9 mouse cellular contexts compared by ENCODE assay signal in the genomic region with DNA sequence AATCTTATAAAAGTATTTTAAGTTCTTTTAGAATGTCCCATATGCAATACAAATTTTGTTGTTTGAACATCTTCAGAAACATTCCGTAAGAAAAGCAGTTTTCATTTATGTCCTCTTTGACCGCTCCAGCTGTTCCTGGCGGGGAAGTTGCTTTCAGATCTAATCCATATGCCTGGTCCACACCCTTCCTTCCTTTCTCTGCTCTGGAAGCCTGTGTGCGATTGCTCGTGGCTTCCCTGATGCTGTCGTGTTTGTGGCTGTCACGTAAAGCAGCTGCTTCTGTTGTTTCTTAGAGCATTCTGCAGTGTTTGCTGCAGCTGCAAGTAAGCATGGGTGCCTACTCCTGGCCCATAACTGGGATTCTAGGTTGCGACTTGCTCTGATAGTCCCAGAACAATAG. TPM values are rescaled to one million over a fixed set of nuclear protein-coding genes. Genes with fewer than 3 reads are reported as not detected.
DNase-seq lines count a peak whose midpoint lies in the region; ATAC-seq and TF ChIP-seq lines count a peak whose summit lies in the region.
"Had no signal": no experiment of that assay in that cellular context is flagged by ENCODE, and none has a peak within 500 bp of the region (broad histone marks: within the 10 kb centered on the region; RNA-seq: fewer than 3 reads in every experiment).

No protein-coding gene starts in this region.

- peaks cover 11% of the 10 kb centered on the region; the same call in 1 of the 2 replicates for H3K36me3 ChIP-seq in ES-Bruce4 (ENCODE audit: control insufficient read depth, insufficient read depth, low read length, poor library complexity, severe bottlenecking)
- peaks cover 59% of the 10 kb centered on the region for H3K36me3 ChIP-seq in liver, embryonic 15.5 days (replicated peaks)

- H3K4me2 ChIP-seq in liver, embryonic 15.5 days = peak overlapping the region; percentile 66

- 27% methylated on average over 8 of the region's 8 CpGs for WGBS in liver, embryonic 15.5 days (ENCODE audit: insufficient replicate concordance)

- H3K4me3 ChIP-seq in ES-Bruce4 (ENCODE audit: low read depth, low read length) = no peak overlapping the region
- no peak overlapping the region for H3K4me3 ChIP-seq in liver, embryonic 15.5 days (replicated peaks)

- H3K9me3 ChIP-seq in ES-Bruce4 (replicated peaks; ENCODE audit: control insufficient read depth, insufficient read depth, low read length, poor library complexity, severe bottlenecking) = no peaks in the 10 kb centered on the region
- H3K9me3 ChIP-seq in liver, embryonic 15.5 days (replicated peaks) = no peaks in the 10 kb centered on the region
- H3K9me3 ChIP-seq: G1E had no signal

- no peak for TF ChIP-seq POLR2A in ES-Bruce4 (IDR thresholded peaks at IDR 0.05; ENCODE audit: insufficient read depth, low read length)

- DNase-seq in heart, adult 11 months = peak; percentile 98
- DNase-seq in kidney, adult 11 months = peak; percentile 14
- DNase-seq in retina, postnatal 1 day = no peak
- DNase-seq in left cerebral cortex, adult 9 months (ENCODE audit: low spot score in 2 of 2) = no peak
- DNase-seq in cerebellum, adult 11-12 months = no peak
- DNase-seq in left cerebral cortex, adult 18-20 months (ENCODE audit: low spot score in 2 of 2) = no peak

- peak overlapping the region; percentile 36; the same call in 1 of the 2 replicates for H3K27ac ChIP-seq in ES-Bruce4 (ENCODE audit: insufficient read depth, low read length)
- peak overlapping the region; percentile 78 for H3K27ac ChIP-seq in liver, embryonic 15.5 days (replicated peaks)

- no peak overlapping the region for H3K9ac ChIP-seq in ES-Bruce4 (ENCODE audit: low read depth, poor library complexity, severe bottlenecking)
- no peak overlapping the region for H3K9ac ChIP-seq in liver, embryonic 15.5 days

- no peak for ATAC-seq in liver, embryonic 15.5 days (ENCODE audit: insufficient read depth)

- 0 out of 2 replicates have a peak, but pooled peaks have one; percentile 12 for TF ChIP-seq EP300 in ES-Bruce4 (IDR thresholded peaks at IDR 0.05; ENCODE audit: insufficient read depth, low read depth, low read length)

- no peaks in the 10 kb centered on the region for H3K27me3 ChIP-seq in ES-Bruce4 (ENCODE audit: control insufficient read depth, insufficient read depth, low read length, poor library complexity, severe bottlenecking)
- no peaks in the 10 kb centered on the region for H3K27me3 ChIP-seq in liver, embryonic 15.5 days

- TF ChIP-seq CTCF in ES-Bruce4 (IDR thresholded peaks at IDR 0.05; ENCODE audit: low read depth, low read length) = no peak

- peaks cover 10% of the 10 kb centered on the region for H3K4me1 ChIP-seq in ES-Bruce4 (ENCODE audit: control insufficient read depth, insufficient read depth, low read length)
- peaks cover 40% of the 10 kb centered on the region for H3K4me1 ChIP-seq in liver, embryonic 15.5 days (replicated peaks)

RNA-seq across cellular contexts. Expression of a gene that starts 32.4 kb away (rescaled TPM):
- polyA plus RNA-seq in ES-Bruce4 (2011; ENCODE audit: insufficient read depth, insufficient read length, low read depth, missing spikeins) = 186 and 192 TPM in 2 replicates
- 125 and 140 TPM in 2 replicates for polyA plus RNA-seq in liver, embryonic 15.5 days (2015; fragmentation: Nextera tagmentation; extraction: Ambion mirVana)
- 10 to 100 TPM; 64.8 to 68.3 TPM for total RNA-seq in left cerebral cortex, adult 18-20 months (2021)

RNA-seq across cellular contexts. Expression of a gene that starts 36.6 kb away (rescaled TPM):
- polyA plus RNA-seq in ES-Bruce4 (2011; ENCODE audit: insufficient read depth, insufficient read length, low read depth, missing spikeins) = 22.4 and 22.9 TPM in 2 replicates
- polyA plus RNA-seq in liver, embryonic 15.5 days (2015; fragmentation: Nextera tagmentation; extraction: Ambion mirVana) = 7.8 and 8.9 TPM in 2 replicates
- total RNA-seq in left cerebral cortex, adult 18-20 months (2021) = under 1 TPM; 0.21 to 0.30 TPM

Comparison
In these comparisons a context has a peak if more than half of its experiments do, and no peak if none do; other contexts are left out.
1. DNase-seq: peak in heart, adult 11 months (single experiment) and kidney, adult 11 months (single experiment); none in retina, postnatal 1 day (single experiment), left cerebral cortex, adult 9 months (0 of 2), cerebellum, adult 11-12 months (single experiment) and left cerebral cortex, adult 18-20 months (0 of 2).